Mouse (Mus musculus) cortical plate, adult 2 months (tissue): Measurements from ENCODE around the gene Olfr561. TPM values are rescaled to one million over a fixed set of nuclear protein-coding genes. Genes with fewer than 3 reads are reported as not detected.
A peak's percentile ranks its signal among the peaks of the same experiment; 100 is the strongest.

Experiments used
- H3K27ac ChIP-seq: fragments of 200-500 bp; 2 replicates; pipeline ENCODE4 v1.5.1; 2012; ENCODE audit warnings: low read length, control low read depth, inconsistent platforms; ENCODE audit not compliant: insufficient read depth
- H3K4me1 ChIP-seq: fragments of 200-500 bp; 2 replicates; pipeline ENCODE4 v1.6.1; 2011; ENCODE audit warnings: low read length; ENCODE audit not compliant: control insufficient read depth, insufficient read depth
- H3K4me3 ChIP-seq: fragments of 200-500 bp; 2 replicates; pipeline ENCODE4 v1.5.1; 2011; ENCODE audit warnings: mild to moderate bottlenecking, low read length, control low read depth; ENCODE audit not compliant: insufficient read depth
- CTCF ChIP-seq: fragments of 200-500 bp; IDR thresholded peaks from 2 replicates; pipeline ENCODE4 v1.5.1; 2011; ENCODE audit warnings: mild to moderate bottlenecking, control low read depth, low read length; ENCODE audit not compliant: insufficient read depth; ENCODE audit errors: extremely low read depth
- POLR2A ChIP-seq: fragments of 200-500 bp; IDR thresholded peaks from 2 replicates; pipeline ENCODE4 v1.6.1; 2011; ENCODE audit warnings: mild to moderate bottlenecking, low read length, control low read depth; ENCODE audit not compliant: insufficient read depth; ENCODE audit errors: extremely low read depth
- polyA plus RNA-seq: library from polyadenylated mRNA; depleted of rRNA; stranded (reverse); fragments of >200 nt; gene quantifications from 2 replicates; pipeline ENCODE4 v1.2.3, GENCODE M21; 2012; rRNA removed

Olfr561 gene
- 0.08 TPM in 1 of 2 replicates, not detected in the other for polyA plus RNA-seq

- TF ChIP-seq POLR2A (no peak), CTCF (no peak)
- no peaks in the 10 kb centered on the region for H3K4me1 ChIP-seq
- no peak within 1 kb of the TSS for H3K4me3 ChIP-seq
- no peak within 1 kb of the TSS for H3K27ac ChIP-seq
Observed at GRCm38 (mm10) chr7:102770921-102771320, at the start of gene Olfr561. Gene Olfr561 (plus strand): TSS chr7:102771221.

GRCm38 (mm10) chr7:102727391-102727790, 43.6 kb upstream of the Olfr561 start, which contains the start of gene Olfr559:
Gene Olfr559 (minus strand): TSS chr7:102727491.
- TF ChIP-seq CTCF (no peak), POLR2A (no peak)

DNA sequence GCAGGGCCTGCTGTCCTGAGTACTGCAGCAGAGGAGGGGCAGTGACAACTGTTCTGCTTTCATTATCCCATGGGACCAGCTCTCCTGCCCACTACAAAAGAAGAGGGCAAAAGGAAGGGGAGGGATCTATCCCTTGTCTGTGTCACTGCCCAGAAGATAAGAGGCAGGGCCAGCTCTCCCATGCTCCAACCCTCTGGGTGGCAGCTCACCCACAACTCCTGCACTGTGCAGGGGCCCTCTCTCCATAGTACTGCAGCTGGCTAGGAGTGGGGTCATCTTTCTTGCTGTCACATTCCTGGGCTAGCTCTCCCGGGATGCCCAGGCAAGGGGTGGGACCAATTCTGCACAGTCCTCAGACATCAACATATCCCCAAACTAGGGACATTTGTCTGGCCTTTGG, 37.2 kb upstream of the Olfr561 start:
- TF ChIP-seq POLR2A (no peak), CTCF (no peak)

More at GRCm38 (mm10) chr7:102727391-102727790, 43.6 kb upstream of the Olfr561 start, which contains the start of gene Olfr559:
- Histone ChIP-seq H3K4me1 (no peaks in the 10 kb centered on the region), H3K27ac (no peak within 1 kb of the TSS), H3K4me3 (no peak within 1 kb of the TSS)

GRCm38 (mm10) chr7:102737705-102738104, 33.3 kb upstream of the Olfr561 start:
- TF ChIP-seq POLR2A (no peak), CTCF (no peak)
- Histone ChIP-seq H3K4me1 (no peaks in the 10 kb centered on the region), H3K4me3 (no peak overlapping the region), H3K27ac (no peak overlapping the region)

More for the DNA sequence above, 37.2 kb upstream of the Olfr561 start:
- no peak overlapping the region for H3K4me3 ChIP-seq
- H3K4me1 ChIP-seq = no peaks in the 10 kb centered on the region
- no peak overlapping the region for H3K27ac ChIP-seq

GRCm38 (mm10) chr7:102752086-102752485, 18.9 kb upstream of the Olfr561 start:
- TF ChIP-seq CTCF = peak; percentile 10; the same call in 1 of the 2 replicates
- TF ChIP-seq POLR2A = no peak
- no peak overlapping the region for H3K4me3 ChIP-seq
- no peak overlapping the region for H3K27ac ChIP-seq
- no peaks in the 10 kb centered on the region for H3K4me1 ChIP-seq

GRCm38 (mm10) chr7:102759266-102759665, 11.8 kb upstream of the Olfr561 start, which contains the start of the genes Olfr560 and Olfr78:
Gene Olfr560 (minus strand): TSS chr7:102759366.
Gene Olfr78 (minus strand): TSS chr7:102759471.
- H3K4me1 ChIP-seq = no peaks in the 10 kb centered on the region
- H3K27ac ChIP-seq = no peak within 1 kb of the TSS
- H3K4me3 ChIP-seq = no peak within 1 kb of the TSS
- TF ChIP-seq CTCF (no peak), POLR2A (no peak)

DNA sequence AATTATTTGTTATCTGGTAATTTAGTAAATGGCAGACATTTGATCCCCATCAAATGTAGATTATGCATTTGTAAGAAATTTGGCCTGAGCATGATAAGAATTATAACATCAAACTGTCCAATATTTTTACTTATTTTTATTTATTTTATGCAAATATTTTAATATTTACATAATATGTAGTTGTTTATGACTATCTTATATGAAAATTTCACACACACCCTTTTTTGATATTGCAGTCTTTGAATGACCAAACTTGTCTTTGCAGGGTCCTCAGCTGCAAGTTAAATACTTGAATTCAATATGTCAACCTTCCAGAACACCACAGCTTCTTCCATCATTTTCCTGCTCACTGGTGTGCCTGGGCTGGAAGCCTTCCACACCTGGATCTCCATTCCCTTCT, 32.2 kb downstream of the Olfr561 start, which contains the start of gene Olfr564:
Olfr564 (plus strand) TSS at position 301 of the 400 bp plus-strand sequence.
- no peak for TF ChIP-seq CTCF
- no peak for TF ChIP-seq POLR2A
- H3K4me3 ChIP-seq = no peak within 1 kb of the TSS
- H3K27ac ChIP-seq = no peak within 1 kb of the TSS
- H3K4me1 ChIP-seq = no peaks in the 10 kb centered on the region

Other genes starting within 250 kb of the Olfr561 start
- gene Olfr547, start 236.5 kb upstream of the Olfr561 start, polyA plus RNA-seq = not detected in 2 replicates
- not detected in 2 replicates for gene Olfr548-ps1, start 230.3 kb upstream of the Olfr561 start, polyA plus RNA-seq
- not detected in 2 replicates for gene Olfr549, start 221.4 kb upstream of the Olfr561 start, polyA plus RNA-seq
- gene Trim21, start 205.7 kb upstream of the Olfr561 start, polyA plus RNA-seq = 2.1 and 2.3 TPM in 2 replicates
- gene Olfr550, start 199.8 kb upstream of the Olfr561 start, polyA plus RNA-seq = 0.09 and 0.10 TPM in 2 replicates
- gene Olfr551, start 179.3 kb upstream of the Olfr561 start, polyA plus RNA-seq = not detected in 2 replicates
- gene Olfr552, start 173.5 kb upstream of the Olfr561 start, polyA plus RNA-seq = not detected in 2 replicates
- gene Olfr553, start 153.0 kb upstream of the Olfr561 start, polyA plus RNA-seq = not detected in 2 replicates
- gene Olfr554, start 132.8 kb upstream of the Olfr561 start, polyA plus RNA-seq = not detected in 2 replicates
- not detected in 2 replicates for gene Olfr555, start 112.4 kb upstream of the Olfr561 start, polyA plus RNA-seq
- not detected in 2 replicates for gene Olfr556, start 106.3 kb upstream of the Olfr561 start, polyA plus RNA-seq
- gene Trim68, start 83.9 kb upstream of the Olfr561 start, polyA plus RNA-seq = 15.8 and 16.8 TPM in 2 replicates
- 0.09 and 0.10 TPM in 2 replicates for gene Olfr557, start 75.3 kb upstream of the Olfr561 start, polyA plus RNA-seq
- gene Olfr558, start 69.0 kb upstream of the Olfr561 start, polyA plus RNA-seq = 0.40 and 0.47 TPM in 2 replicates
- not detected in 2 replicates for gene Olfr33, start 52.2 kb upstream of the Olfr561 start, polyA plus RNA-seq
- gene Olfr559, start 43.7 kb upstream of the Olfr561 start, polyA plus RNA-seq = not detected in 2 replicates
- 0.23 and 0.36 TPM in 2 replicates for gene Olfr560, start 11.9 kb upstream of the Olfr561 start, polyA plus RNA-seq
- 4.7 TPM in 2 replicates for gene Olfr78, start 11.8 kb upstream of the Olfr561 start, polyA plus RNA-seq
- gene Olfr564, start 32.3 kb downstream of the Olfr561 start, polyA plus RNA-seq = not detected in 2 replicates
- gene Olfr566, start 87.5 kb downstream of the Olfr561 start, polyA plus RNA-seq = not detected in 2 replicates
- gene Olfr568, start 105.9 kb downstream of the Olfr561 start, polyA plus RNA-seq = not detected in 2 replicates
- not detected in 2 replicates for gene Olfr569, start 119.7 kb downstream of the Olfr561 start, polyA plus RNA-seq
- gene Olfr570, start 123.4 kb downstream of the Olfr561 start, polyA plus RNA-seq = not detected in 2 replicates
- gene Olfr571, start 146.3 kb downstream of the Olfr561 start, polyA plus RNA-seq = not detected in 2 replicates
- gene Olfr572, start 153.2 kb downstream of the Olfr561 start, polyA plus RNA-seq = not detected in 2 replicates
- gene Olfr573-ps1, start 171.4 kb downstream of the Olfr561 start, polyA plus RNA-seq = not detected in 2 replicates
- not detected in 2 replicates for gene Olfr574, start 177.2 kb downstream of the Olfr561 start, polyA plus RNA-seq
- gene Olfr575, start 187.6 kb downstream of the Olfr561 start, polyA plus RNA-seq = not detected in 2 replicates
- not detected in 2 replicates for gene Olfr576, start 191.4 kb downstream of the Olfr561 start, polyA plus RNA-seq
- gene Olfr577, start 204.7 kb downstream of the Olfr561 start, polyA plus RNA-seq = not detected in 2 replicates
- gene Olfr578, start 218.1 kb downstream of the Olfr561 start, polyA plus RNA-seq = not detected in 2 replicates